Mouse (Mus musculus): Measurements from ENCODE around the gene Lamtor2. TPM values are rescaled to one million over a fixed set of nuclear protein-coding genes. Genes with fewer than 3 reads are reported as not detected.
"Not testable (repeated sequence)": the region's sequence is repeated elsewhere in the genome, so short reads cannot be mapped to it uniquely, and the experiment has no call there.

Lamtor2 gene
- polyA plus RNA-seq, 1 experiment: 133 TPM

DNA sequence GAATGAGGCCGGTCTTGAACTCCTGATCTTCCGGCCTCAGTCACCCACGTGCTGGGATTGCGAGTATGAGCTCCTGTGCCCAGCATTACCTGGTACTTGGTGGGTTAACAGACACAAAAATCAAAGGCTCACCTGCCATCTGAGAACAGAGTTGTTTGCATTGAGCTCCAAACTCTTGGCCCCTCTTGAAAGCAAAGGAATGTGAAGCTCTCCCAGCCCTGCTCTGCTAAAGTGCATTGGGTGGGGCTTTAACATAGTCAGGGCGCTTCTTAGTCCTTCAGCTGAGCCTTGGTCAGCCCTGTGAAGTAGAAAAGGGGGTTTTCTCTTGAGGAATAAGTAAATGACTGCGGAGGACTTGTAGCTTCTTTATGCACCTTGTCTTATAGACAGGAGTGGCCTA, 32.9 kb upstream of the Lamtor2 start:
- Histone ChIP-seq H3K4me3 (ENCODE audit: insufficient read depth, low read length) (no peak overlapping the region), H3K4me1 (ENCODE audit: control insufficient read depth, insufficient read depth, low read length) (no peaks in the 10 kb centered on the region), H3K27ac (ENCODE audit: insufficient read depth, low read length) (no peak overlapping the region)
- TF ChIP-seq CTCF (IDR thresholded peaks at IDR 0.05; ENCODE audit: extremely low read depth, insufficient read depth, low read length) (no peak), POLR2A (IDR thresholded peaks at IDR 0.05; ENCODE audit: extremely low read depth, insufficient read depth, low read length) (no peak)

GRCm38 (mm10) chr3:88579454-88580117, 26.7 kb upstream of the Lamtor2 start:
- H3K4me3 ChIP-seq (ENCODE audit: insufficient read depth, low read length): peak overlapping the region; percentile 96
- peak; percentile 91 for TF ChIP-seq POLR2A (IDR thresholded peaks at IDR 0.05; ENCODE audit: extremely low read depth, insufficient read depth, low read length)
- no peak for TF ChIP-seq CTCF (IDR thresholded peaks at IDR 0.05; ENCODE audit: extremely low read depth, insufficient read depth, low read length)
- H3K27ac ChIP-seq (ENCODE audit: insufficient read depth, low read length): no peak overlapping the region
- peaks cover 3% of the 10 kb centered on the region; the same call in 1 of the 2 replicates for H3K4me1 ChIP-seq (ENCODE audit: control insufficient read depth, insufficient read depth, low read length)

DNA sequence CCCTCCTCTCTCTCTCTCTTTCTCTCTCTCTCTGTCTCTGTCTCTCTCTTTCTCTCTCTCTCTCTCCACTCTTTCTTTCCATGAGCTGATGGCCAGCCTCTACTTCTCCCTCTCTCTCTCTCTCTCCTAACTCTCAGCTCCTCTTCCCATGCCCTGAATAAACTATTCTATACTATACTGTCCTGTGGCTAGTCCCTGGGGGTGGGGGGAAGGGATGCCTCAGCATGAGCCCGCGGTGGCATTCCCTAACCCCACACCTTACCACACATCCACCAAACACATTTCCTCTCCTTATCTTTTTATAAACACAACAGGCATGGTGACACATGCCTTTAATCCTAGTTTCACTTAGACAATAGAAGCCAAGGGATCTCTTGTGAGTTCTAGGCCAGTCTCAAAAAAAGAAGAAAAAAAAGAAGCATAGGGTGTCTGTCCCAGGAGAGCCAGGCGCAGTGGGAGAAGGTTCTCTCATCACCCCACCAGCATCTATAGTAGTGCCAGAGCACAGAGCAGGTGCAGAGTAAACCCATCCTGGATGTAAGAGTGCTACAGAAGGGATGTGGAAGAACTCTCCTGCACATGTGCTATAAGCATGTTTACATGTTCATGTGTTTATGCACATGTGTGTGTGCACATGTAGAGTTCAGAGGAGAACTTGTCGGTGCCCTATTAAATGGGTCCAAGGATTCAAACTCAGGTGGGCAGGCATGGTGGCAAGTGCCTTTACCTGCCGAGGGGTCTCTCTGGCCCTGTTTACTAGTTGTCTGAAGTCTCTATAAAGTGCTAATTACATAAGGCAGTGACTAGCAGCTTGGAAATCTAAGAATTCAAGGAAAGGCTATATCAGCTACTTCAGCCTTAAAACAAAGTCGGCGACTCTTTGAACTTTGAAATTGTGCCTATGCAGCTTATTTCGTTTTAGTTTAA, 25.9 kb upstream of the Lamtor2 start:
- H3K4me3 ChIP-seq (ENCODE audit: insufficient read depth, low read length): peak overlapping the region; percentile 96; the same call in 1 of the 2 replicates
- TF ChIP-seq POLR2A (IDR thresholded peaks at IDR 0.05; ENCODE audit: extremely low read depth, insufficient read depth, low read length) (no peak), CTCF (IDR thresholded peaks at IDR 0.05; ENCODE audit: extremely low read depth, insufficient read depth, low read length) (no peak)
- no peak overlapping the region for H3K27ac ChIP-seq (ENCODE audit: insufficient read depth, low read length)
- peaks cover 3% of the 10 kb centered on the region; the same call in 1 of the 2 replicates for H3K4me1 ChIP-seq (ENCODE audit: control insufficient read depth, insufficient read depth, low read length)

- not testable (repeated sequence) for H3K4me1 ChIP-seq (ENCODE audit: control insufficient read depth, insufficient read depth, low read length); H3K27ac ChIP-seq (ENCODE audit: insufficient read depth, low read length); H3K4me3 ChIP-seq (ENCODE audit: insufficient read depth, low read length)
Observed at GRCm38 (mm10) chr3:88577846-88578245, 25.0 kb upstream of the Lamtor2 start.

DNA sequence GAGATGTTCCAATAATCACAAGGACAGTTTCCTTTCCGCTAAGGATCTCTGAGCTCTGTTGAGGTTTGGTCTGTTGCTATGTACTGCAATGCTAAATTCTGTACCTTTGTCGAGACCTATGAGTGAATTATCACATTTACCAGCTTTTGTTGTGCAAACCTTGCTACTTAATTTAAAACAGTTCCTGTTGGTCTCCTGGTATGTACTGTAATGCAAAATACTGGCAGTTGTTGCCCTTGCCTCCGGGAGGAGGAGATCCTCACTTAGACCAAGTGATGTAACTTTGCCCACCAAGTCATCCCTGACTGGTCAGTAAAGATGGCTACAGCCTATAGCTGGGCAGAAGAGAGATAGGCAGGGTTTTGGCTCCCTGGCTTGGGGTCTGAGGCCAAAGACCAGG, 22.7 kb upstream of the Lamtor2 start, which contains the start of gene Ssr2:
Gene Ssr2 (plus strand): TSS at position 337 of the 400 bp plus-strand sequence.
- Histone ChIP-seq H3K4me3 (ENCODE audit: insufficient read depth, low read length) (no peak within 1 kb of the TSS), H3K4me1 (ENCODE audit: control insufficient read depth, insufficient read depth, low read length) (peaks cover 3% of the 10 kb centered on the region; the same call in 1 of the 2 replicates), H3K27ac (ENCODE audit: insufficient read depth, low read length) (no peak within 1 kb of the TSS)
- TF ChIP-seq CTCF (IDR thresholded peaks at IDR 0.05; ENCODE audit: extremely low read depth, insufficient read depth, low read length) (no peak), POLR2A (IDR thresholded peaks at IDR 0.05; ENCODE audit: extremely low read depth, insufficient read depth, low read length) (no peak)

DNA sequence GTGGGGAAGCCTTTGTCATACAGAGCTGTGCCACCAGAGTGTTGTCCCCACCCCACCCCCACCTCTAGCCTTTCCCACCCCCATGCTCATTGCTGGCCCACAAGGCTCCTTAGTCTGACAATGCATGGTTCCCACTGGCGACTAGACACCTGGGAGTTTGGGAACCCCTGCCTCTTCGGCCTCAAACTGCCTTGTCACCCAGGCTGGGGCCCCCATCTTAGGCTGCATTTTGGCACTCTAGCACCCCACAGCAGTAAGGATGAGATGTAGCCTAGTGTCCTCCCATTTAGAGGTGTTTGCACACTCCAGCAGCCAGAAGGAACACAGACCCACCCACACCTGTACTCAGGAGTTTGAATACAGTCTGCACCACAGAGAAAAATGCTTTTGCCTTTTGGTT, 20.9 kb upstream of the Lamtor2 start:
- no peak overlapping the region for H3K4me3 ChIP-seq (ENCODE audit: insufficient read depth, low read length)
- no peaks in the 10 kb centered on the region for H3K4me1 ChIP-seq (ENCODE audit: control insufficient read depth, insufficient read depth, low read length)
- TF ChIP-seq POLR2A (IDR thresholded peaks at IDR 0.05; ENCODE audit: extremely low read depth, insufficient read depth, low read length) (no peak), CTCF (IDR thresholded peaks at IDR 0.05; ENCODE audit: extremely low read depth, insufficient read depth, low read length) (no peak)
- no peak overlapping the region for H3K27ac ChIP-seq (ENCODE audit: insufficient read depth, low read length)

DNA sequence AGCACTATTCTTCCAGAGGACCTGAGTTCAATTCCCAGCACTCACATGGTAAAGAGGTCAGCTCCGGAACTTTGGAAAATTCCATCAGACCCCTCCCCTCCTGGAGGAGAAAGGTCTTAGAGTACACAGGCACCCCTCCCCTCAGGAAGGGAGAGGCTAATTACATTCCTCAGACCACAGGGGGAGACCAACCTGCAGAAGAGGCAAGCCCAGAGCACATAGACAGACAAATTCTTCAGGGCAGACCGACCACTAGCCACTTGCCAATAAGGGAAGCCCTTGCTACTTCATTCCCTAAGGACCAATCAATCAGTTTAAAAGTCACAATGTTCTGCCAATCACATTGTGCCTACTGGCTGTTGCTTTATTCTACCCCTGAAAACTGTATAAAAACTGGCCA, 20.0 kb upstream of the Lamtor2 start:
- Histone ChIP-seq H3K27ac (ENCODE audit: insufficient read depth, low read length) (no peak overlapping the region), H3K4me1 (ENCODE audit: control insufficient read depth, insufficient read depth, low read length) (no peaks in the 10 kb centered on the region), H3K4me3 (ENCODE audit: insufficient read depth, low read length) (no peak overlapping the region)
- TF ChIP-seq POLR2A (IDR thresholded peaks at IDR 0.05; ENCODE audit: extremely low read depth, insufficient read depth, low read length) (no peak), CTCF (IDR thresholded peaks at IDR 0.05; ENCODE audit: extremely low read depth, insufficient read depth, low read length) (no peak)

- Histone ChIP-seq H3K4me1 (ENCODE audit: control insufficient read depth, insufficient read depth, low read length) (no peaks in the 10 kb centered on the region), H3K27ac (ENCODE audit: insufficient read depth, low read length) (no peak overlapping the region), H3K4me3 (ENCODE audit: insufficient read depth, low read length) (no peak overlapping the region)
- TF ChIP-seq CTCF (IDR thresholded peaks at IDR 0.05; ENCODE audit: extremely low read depth, insufficient read depth, low read length) (no peak), POLR2A (IDR thresholded peaks at IDR 0.05; ENCODE audit: extremely low read depth, insufficient read depth, low read length) (no peak)
Observed at GRCm38 (mm10) chr3:88571856-88572255, 19.0 kb upstream of the Lamtor2 start.

- no peak overlapping the region for H3K4me3 ChIP-seq (ENCODE audit: insufficient read depth, low read length)
- no peak for TF ChIP-seq CTCF (IDR thresholded peaks at IDR 0.05; ENCODE audit: extremely low read depth, insufficient read depth, low read length)
- no peak for TF ChIP-seq POLR2A (IDR thresholded peaks at IDR 0.05; ENCODE audit: extremely low read depth, insufficient read depth, low read length)
Observed at GRCm38 (mm10) chr3:88570341-88570740, 17.5 kb upstream of the Lamtor2 start.

More at GRCm38 (mm10) chr3:88570341-88570740, 17.5 kb upstream of the Lamtor2 start:
- Histone ChIP-seq H3K27ac (ENCODE audit: insufficient read depth, low read length) (no peak overlapping the region), H3K4me1 (ENCODE audit: control insufficient read depth, insufficient read depth, low read length) (peaks cover 1% of the 10 kb centered on the region; the same call in 1 of the 2 replicates)

All from cortical plate, adult 2 months (tissue).